Mouse (Mus musculus): ENCODE data around the gene Ptgr2. TPM values are rescaled to one million over a fixed set of nuclear protein-coding genes. Genes with fewer than 3 reads are reported as not detected.
"Not testable (repeated sequence)": the region's sequence is repeated elsewhere in the genome, so short reads cannot be mapped to it uniquely, and the experiment has no call there.

Gene Ptgr2
- polyA plus RNA-seq, 1 experiment from 2014 or later, result 62.5 TPM

DNA sequence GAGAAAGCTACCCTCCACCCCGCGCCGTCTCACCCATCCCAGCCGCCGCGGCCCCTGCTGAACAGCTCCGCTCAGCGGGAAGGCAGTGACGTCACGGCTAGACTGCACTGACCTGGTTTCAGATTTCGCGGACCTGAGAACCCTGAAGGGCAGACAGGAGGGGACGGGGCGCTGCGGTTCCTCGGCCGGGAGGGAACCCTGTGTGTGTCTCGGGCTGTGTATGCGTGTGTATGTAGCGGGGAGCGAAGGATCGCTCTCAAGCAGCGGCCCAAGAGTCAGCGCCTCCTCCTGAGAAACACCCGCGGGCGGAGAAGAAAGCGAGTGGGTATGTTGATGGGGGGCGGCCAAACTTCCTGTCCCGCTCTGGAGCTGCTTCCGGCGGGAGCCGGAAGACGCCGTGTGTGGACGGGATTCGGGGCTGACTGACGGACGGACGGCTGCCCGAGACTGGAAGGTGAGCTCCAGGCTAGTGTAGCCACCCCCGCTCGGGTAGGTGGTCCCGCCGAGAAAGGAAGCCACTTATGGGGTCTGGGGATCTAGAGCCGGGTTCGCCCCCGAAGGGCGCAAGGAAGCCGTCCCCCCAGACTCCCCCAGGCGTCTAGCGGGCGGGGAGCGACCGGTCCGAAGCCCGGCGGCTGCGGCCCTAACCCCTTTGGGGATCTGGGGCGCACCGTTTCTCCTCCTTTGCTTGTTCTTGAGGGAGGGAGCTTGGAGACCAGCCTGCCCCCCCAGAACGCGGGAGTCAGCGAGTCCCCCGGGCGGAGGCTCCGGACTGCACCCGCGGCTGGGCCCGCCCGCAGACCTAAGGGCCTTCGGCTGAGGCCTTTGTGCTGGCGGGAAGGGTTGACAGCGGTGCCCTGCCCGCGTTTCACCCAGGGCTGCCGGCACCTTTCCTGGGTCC is 31.9 kb downstream of the Ptgr2 start, which contains the start of gene Zfp410:
Gene Zfp410, plus strand, starts transcription at position 132 of the 901 bp plus-strand sequence.
- no peaks in the 10 kb centered on the region for H3K9me3 ChIP-seq (replicated peaks; ENCODE audit: control insufficient read depth, low read length)
- ATAC-seq (replicated peaks; ENCODE audit: insufficient number of reproducible peaks, low FRiP score, low TSS enrichment), result peak; percentile 93
- H3K27ac ChIP-seq (ENCODE audit: low read depth, low read length), result peak within 1 kb of the TSS; percentile 84
- H3K4me2 ChIP-seq, result peak within 1 kb of the TSS; percentile 67
- peaks cover 7% of the 10 kb centered on the region for H3K4me1 ChIP-seq (ENCODE audit: control insufficient read depth, insufficient read depth, low read length)
- no peaks in the 10 kb centered on the region for H3K27me3 ChIP-seq (ENCODE audit: control insufficient read depth, insufficient read depth, low read length)
- no peaks in the 10 kb centered on the region; the same call in 1 of the 2 replicates for H3K36me3 ChIP-seq (ENCODE audit: control insufficient read depth, insufficient read depth, low read length)
- under 1% methylated on average over 77 of the region's 77 CpGs for WGBS (ENCODE audit: insufficient replicate concordance)
- H3K4me3 ChIP-seq (ENCODE audit: low read depth, low read length), result peak within 1 kb of the TSS; percentile 97
- peak within 1 kb of the TSS; percentile 97 for H3K9ac ChIP-seq (ENCODE audit: low read depth, low read length)

DNA sequence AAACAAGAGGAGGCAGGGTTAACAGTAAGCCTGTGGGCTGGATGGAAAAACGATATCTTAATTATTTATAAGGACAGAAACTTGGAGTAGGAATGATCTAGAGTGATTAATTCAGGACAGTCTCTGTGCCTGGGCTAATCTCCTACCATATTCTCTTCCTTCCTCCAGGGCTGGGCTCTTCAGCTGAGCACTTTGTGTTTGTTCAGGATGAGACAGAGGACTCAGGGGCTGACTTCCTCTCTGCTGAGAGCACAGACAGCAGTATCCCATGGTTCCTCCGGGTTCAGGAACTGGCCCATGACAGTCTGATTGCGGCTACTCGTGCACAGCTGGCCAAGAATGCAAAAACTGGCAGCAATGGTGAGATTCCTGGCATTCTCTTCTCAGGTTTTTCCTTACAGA is 42.1 kb downstream of the Ptgr2 start:
- Histone ChIP-seq H3K27ac (ENCODE audit: low read depth, low read length) (no peak overlapping the region), H3K36me3 (ENCODE audit: control insufficient read depth, insufficient read depth, low read length) (peaks cover 10% of the 10 kb centered on the region)
- no peak for ATAC-seq (replicated peaks; ENCODE audit: insufficient number of reproducible peaks, low FRiP score, low TSS enrichment)

DNA sequence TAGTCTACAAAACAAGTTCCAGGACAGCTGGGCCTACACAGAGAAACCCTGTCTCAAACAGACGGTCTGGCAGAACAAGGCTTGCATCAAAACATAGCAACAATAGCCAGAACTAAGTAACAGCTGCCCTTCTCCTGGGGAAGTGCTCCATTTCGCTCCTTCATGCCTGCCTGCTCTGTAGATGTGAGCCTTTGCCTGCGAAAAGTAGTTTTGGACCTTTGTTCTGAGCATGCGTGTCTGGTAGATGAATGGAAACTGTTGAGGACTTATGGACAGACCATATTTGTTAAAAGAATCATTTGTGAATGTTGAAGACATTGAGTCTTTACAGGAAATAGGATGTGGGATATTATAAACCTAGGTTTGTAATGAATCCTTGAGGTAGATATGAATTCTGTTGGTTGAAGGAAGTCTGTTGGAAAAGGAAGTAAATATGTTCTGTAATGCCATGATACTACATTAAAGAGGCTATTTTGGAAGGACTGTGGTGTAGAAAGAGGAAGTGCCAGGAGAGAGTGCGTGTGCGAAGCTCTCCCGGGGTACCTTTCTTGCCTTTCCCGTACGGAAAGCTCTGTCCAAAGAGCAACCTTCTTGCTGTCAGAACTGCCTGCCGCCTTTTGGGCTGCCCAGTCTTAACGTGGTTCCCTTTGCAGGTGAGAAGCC is 52.1 kb downstream of the Ptgr2 start:
- H3K4me2 ChIP-seq, result no peak overlapping the region
- no peak overlapping the region for H3K27ac ChIP-seq (ENCODE audit: low read depth, low read length)
- no peaks in the 10 kb centered on the region for H3K4me1 ChIP-seq (ENCODE audit: control insufficient read depth, insufficient read depth, low read length)
- H3K9me3 ChIP-seq (replicated peaks; ENCODE audit: control insufficient read depth, low read length), result no peaks in the 10 kb centered on the region
- ATAC-seq (replicated peaks; ENCODE audit: insufficient number of reproducible peaks, low FRiP score, low TSS enrichment), result no peak
- whole genome bisulfite sequencing (ENCODE audit: insufficient replicate concordance), result 95% methylated on average over 11 of the region's 11 CpGs
- no peaks in the 10 kb centered on the region for H3K27me3 ChIP-seq (ENCODE audit: control insufficient read depth, insufficient read depth, low read length)
- no peak overlapping the region for H3K4me3 ChIP-seq (ENCODE audit: low read depth, low read length)
- peaks cover 38% of the 10 kb centered on the region for H3K36me3 ChIP-seq (ENCODE audit: control insufficient read depth, insufficient read depth, low read length)
- H3K9ac ChIP-seq (ENCODE audit: low read depth, low read length), result no peak overlapping the region

More for the DNA sequence above, 42.1 kb downstream of the Ptgr2 start:
- Histone ChIP-seq H3K4me2 (no peak overlapping the region), H3K9ac (ENCODE audit: low read depth, low read length) (no peak overlapping the region), H3K4me3 (ENCODE audit: low read depth, low read length) (no peak overlapping the region), H3K9me3 (replicated peaks; ENCODE audit: control insufficient read depth, low read length) (no peaks in the 10 kb centered on the region), H3K27me3 (ENCODE audit: control insufficient read depth, insufficient read depth, low read length) (no peaks in the 10 kb centered on the region), H3K4me1 (ENCODE audit: control insufficient read depth, insufficient read depth, low read length) (no peaks in the 10 kb centered on the region)
- WGBS (ENCODE audit: insufficient replicate concordance), result 54% methylated on average over 4 of the region's 4 CpGs

DNA sequence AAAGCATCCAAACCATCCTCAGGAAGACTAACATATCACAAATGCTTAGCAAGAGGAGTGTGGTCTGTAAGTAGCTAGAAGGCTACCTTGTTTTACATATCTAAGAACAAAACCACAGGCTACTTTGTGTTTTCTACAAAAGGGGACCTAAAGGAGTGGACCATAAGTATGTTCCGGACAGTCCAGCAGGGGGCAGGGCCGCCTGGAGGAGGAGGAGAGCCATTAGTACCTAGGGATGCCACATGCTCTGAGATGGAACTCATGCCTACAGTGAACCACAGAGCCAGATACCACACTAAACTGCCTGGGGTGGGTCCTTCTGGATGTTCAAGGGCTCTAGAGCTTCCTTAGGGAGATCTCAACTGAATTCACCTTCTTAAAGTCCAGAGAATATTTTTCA is 62.2 kb downstream of the Ptgr2 start:
- H3K4me2 ChIP-seq, result no peak overlapping the region
- ATAC-seq (replicated peaks; ENCODE audit: insufficient number of reproducible peaks, low FRiP score, low TSS enrichment), result no peak
- H3K27me3 ChIP-seq (ENCODE audit: control insufficient read depth, insufficient read depth, low read length), result no peaks in the 10 kb centered on the region
- peaks cover 13% of the 10 kb centered on the region; the same call in 1 of the 2 replicates for H3K36me3 ChIP-seq (ENCODE audit: control insufficient read depth, insufficient read depth, low read length)
- no peak overlapping the region for H3K4me3 ChIP-seq (ENCODE audit: low read depth, low read length)
- no peaks in the 10 kb centered on the region for H3K4me1 ChIP-seq (ENCODE audit: control insufficient read depth, insufficient read depth, low read length)
- no peaks in the 10 kb centered on the region for H3K9me3 ChIP-seq (replicated peaks; ENCODE audit: control insufficient read depth, low read length)
- H3K9ac ChIP-seq (ENCODE audit: low read depth, low read length), result no peak overlapping the region
- no peak overlapping the region for H3K27ac ChIP-seq (ENCODE audit: low read depth, low read length)
- 37% methylated on average over 2 of the region's 2 CpGs for WGBS (ENCODE audit: insufficient replicate concordance)

DNA sequence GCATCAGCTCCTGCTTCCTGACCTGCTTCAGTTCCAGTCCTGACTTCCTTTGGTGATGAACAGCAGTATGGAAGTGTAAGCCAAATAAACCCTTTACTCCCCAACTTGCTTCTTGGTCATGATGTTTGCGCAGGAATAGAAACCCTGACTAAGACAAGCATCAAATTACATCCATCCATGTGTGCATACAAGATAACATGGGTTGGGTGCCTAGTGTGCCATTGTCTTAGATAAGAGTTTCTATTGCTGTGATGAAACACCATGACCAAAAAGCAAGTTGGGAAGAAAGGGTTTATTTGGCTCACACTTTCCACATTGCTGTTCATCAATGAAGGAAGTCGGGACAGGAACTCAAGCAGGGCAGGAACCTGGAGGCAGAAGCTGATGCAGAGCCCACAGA is 73.7 kb downstream of the Ptgr2 start:
- H3K4me1 ChIP-seq (ENCODE audit: control insufficient read depth, insufficient read depth, low read length); H3K9ac ChIP-seq (ENCODE audit: low read depth, low read length); H3K36me3 ChIP-seq (ENCODE audit: control insufficient read depth, insufficient read depth, low read length); H3K9me3 ChIP-seq (replicated peaks; ENCODE audit: control insufficient read depth, low read length); H3K4me2 ChIP-seq; H3K27ac ChIP-seq (ENCODE audit: low read depth, low read length); ATAC-seq (replicated peaks; ENCODE audit: insufficient number of reproducible peaks, low FRiP score, low TSS enrichment); H3K27me3 ChIP-seq (ENCODE audit: control insufficient read depth, insufficient read depth, low read length); H3K4me3 ChIP-seq (ENCODE audit: low read depth, low read length): not testable (repeated sequence)
- WGBS (ENCODE audit: insufficient replicate concordance), result 64% methylated on average over 2 of the region's 2 CpGs

DNA sequence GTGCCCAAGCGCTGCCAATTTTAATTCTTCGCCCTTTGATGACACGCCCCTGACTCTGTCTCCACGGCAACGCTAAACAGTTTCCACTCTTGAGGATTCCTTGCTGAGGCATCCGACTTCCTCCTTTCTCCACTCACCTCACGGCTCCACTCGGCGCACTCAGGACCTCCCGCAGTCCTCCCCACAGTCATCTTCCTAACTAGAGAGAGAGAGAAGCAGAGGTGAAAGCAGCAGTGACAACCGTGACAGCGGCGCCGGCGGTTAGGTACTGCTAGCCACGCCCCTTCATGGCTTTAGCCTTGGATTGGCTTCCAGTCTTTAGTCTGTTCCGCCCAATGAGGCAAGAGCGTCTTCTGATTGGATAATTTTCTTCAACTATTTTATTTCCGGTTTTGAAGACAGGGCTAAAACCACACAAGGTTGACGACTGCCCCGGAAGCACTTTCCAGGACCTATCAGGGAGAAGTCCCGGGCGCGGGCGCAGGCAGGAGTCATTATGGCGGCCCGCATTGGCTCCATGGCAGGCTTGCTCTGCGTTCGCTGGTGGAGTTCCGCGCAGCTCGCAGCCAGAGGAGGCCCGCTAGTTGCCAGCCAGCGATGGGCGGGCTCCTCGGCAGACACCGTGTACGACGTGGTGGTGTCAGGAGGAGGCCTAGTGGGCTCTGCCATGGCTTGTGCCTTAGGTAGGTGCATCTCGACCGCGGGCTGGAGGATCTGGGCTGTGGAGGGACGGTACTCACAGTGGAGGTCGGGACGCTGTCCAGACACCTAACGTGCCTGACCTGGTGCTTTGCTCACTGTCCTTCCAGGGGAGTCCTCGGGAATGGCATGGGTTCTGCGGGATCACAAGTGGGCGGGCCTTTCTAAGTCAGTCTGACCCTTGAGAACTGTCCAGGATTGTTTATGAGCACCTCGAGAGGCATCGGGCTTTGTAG is 76.8 kb downstream of the Ptgr2 start, which contains the start of the genes Coq6 and Fam161b:
Gene Coq6, plus strand, starts transcription at position 103 of the 935 bp plus-strand sequence.
Gene Fam161b, minus strand, starts transcription at position 279 of the 935 bp plus-strand sequence.
- under 1% methylated on average over 51 of the region's 51 CpGs for whole genome bisulfite sequencing (ENCODE audit: insufficient replicate concordance)
- H3K36me3 ChIP-seq (ENCODE audit: control insufficient read depth, insufficient read depth, low read length), result no peaks in the 10 kb centered on the region
- ATAC-seq (replicated peaks; ENCODE audit: insufficient number of reproducible peaks, low FRiP score, low TSS enrichment), result peak; percentile 96
- peak within 1 kb of the TSS; percentile 96 for H3K9ac ChIP-seq (ENCODE audit: low read depth, low read length)
- H3K9me3 ChIP-seq (replicated peaks; ENCODE audit: control insufficient read depth, low read length), result no peaks in the 10 kb centered on the region
- peaks cover 11% of the 10 kb centered on the region for H3K4me1 ChIP-seq (ENCODE audit: control insufficient read depth, insufficient read depth, low read length)
- H3K4me3 ChIP-seq (ENCODE audit: low read depth, low read length), result peak within 1 kb of the TSS; percentile 99
- peak within 1 kb of the TSS; percentile 90 for H3K4me2 ChIP-seq
- H3K27me3 ChIP-seq (ENCODE audit: control insufficient read depth, insufficient read depth, low read length), result no peaks in the 10 kb centered on the region
- H3K27ac ChIP-seq (ENCODE audit: low read depth, low read length), result peak within 1 kb of the TSS; percentile 46; the same call in 1 of the 2 replicates

DNA sequence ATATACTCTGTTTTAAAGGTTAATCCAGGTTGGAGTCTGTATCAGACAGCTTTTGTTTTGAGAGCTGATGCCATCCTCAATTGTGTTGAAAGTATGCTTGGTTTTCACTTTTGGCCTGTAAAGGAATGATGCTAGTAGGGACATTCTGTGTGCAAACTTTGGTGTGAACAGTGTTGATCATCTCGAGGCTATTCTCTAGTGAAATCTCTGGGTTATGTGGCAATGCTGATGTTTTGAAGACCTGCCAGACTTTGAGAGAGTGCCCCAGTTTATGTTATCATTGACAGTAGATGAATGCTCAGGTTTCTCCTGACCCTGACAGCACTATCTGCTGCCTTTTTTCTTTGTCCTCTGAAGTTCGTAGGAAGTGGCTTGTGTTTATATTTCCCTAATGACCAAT is 77.8 kb downstream of the Ptgr2 start:
- H3K9ac ChIP-seq (ENCODE audit: low read depth, low read length), result no peak overlapping the region
- H3K9me3 ChIP-seq (replicated peaks; ENCODE audit: control insufficient read depth, low read length), result no peaks in the 10 kb centered on the region
- peaks cover 11% of the 10 kb centered on the region for H3K4me1 ChIP-seq (ENCODE audit: control insufficient read depth, insufficient read depth, low read length)
- ATAC-seq (replicated peaks; ENCODE audit: insufficient number of reproducible peaks, low FRiP score, low TSS enrichment), result no peak
- WGBS (ENCODE audit: insufficient replicate concordance), result 52% methylated on average over 2 of the region's 2 CpGs
- no peaks in the 10 kb centered on the region for H3K36me3 ChIP-seq (ENCODE audit: control insufficient read depth, insufficient read depth, low read length)
- H3K27me3 ChIP-seq (ENCODE audit: control insufficient read depth, insufficient read depth, low read length), result no peaks in the 10 kb centered on the region
- peak overlapping the region; percentile 90 for H3K4me2 ChIP-seq
- no peak overlapping the region for H3K27ac ChIP-seq (ENCODE audit: low read depth, low read length)
- peak overlapping the region; percentile 99 for H3K4me3 ChIP-seq (ENCODE audit: low read depth, low read length)

DNA sequence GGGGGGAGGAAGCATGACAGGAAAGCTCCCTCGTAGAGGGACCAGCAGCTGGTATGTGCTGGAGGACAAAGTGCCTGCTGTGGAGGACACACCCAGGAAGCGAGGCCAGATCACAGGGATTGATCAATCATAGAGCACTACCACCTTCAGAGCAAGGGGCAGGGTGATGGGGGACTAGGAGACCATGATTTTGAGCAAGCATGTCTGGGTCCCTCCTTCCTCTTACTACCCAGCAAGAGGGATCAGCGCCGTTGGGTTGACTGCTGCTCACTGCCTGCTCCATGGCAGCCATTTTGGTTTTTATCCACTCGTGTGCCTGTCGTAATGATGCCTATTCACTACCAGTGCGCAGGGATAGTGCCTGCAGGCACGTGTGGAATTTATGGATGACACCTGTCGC is 79.3 kb downstream of the Ptgr2 start:
- peaks cover 11% of the 10 kb centered on the region for H3K4me1 ChIP-seq (ENCODE audit: control insufficient read depth, insufficient read depth, low read length)
- no peak overlapping the region for H3K27ac ChIP-seq (ENCODE audit: low read depth, low read length)
- H3K36me3 ChIP-seq (ENCODE audit: control insufficient read depth, insufficient read depth, low read length), result peaks cover 12% of the 10 kb centered on the region
- no peaks in the 10 kb centered on the region for H3K27me3 ChIP-seq (ENCODE audit: control insufficient read depth, insufficient read depth, low read length)
- no peak overlapping the region for H3K9ac ChIP-seq (ENCODE audit: low read depth, low read length)
- ATAC-seq (replicated peaks; ENCODE audit: insufficient number of reproducible peaks, low FRiP score, low TSS enrichment), result no peak
- H3K4me3 ChIP-seq (ENCODE audit: low read depth, low read length), result no peak overlapping the region
- 70% methylated on average over 9 of the region's 9 CpGs for WGBS (ENCODE audit: insufficient replicate concordance)
- H3K9me3 ChIP-seq (replicated peaks; ENCODE audit: control insufficient read depth, low read length), result no peaks in the 10 kb centered on the region
- 0 out of 2 replicates have a peak overlapping the region, but pooled peaks have one; percentile 0 for H3K4me2 ChIP-seq

Data from heart, embryonic 11.5 days (tissue).